Mouse (Mus musculus) heart, embryonic 14.5 days (tissue): ENCODE data around the gene Gm49380. TPM values are rescaled to one million over a fixed set of nuclear protein-coding genes. Genes with fewer than 3 reads are reported as not detected.

Experiments used
- ATAC-seq: fragments of 200-750 bp; cut with Nextera tagmentation; 2 replicates; pipeline ENCODE4 v1.8.0; 2017; ENCODE audit warnings: low read depth, moderate TSS enrichment; ENCODE audit not compliant: insufficient number of reproducible peaks, insufficient read depth, low FRiP score
- H3K27ac ChIP-seq, 2 experiments: fragments of 200-500 bp in 1 of 2; fragments of 300-500 bp in 1 of 2; sonication (generic) in 1 of 2; replicated peaks in 1 of 2; 2 replicates each; pipeline ENCODE4 v1.5.1; 2012 to 2014; ENCODE audit warnings: low read depth in 2 of 2, low read length in 2 of 2, control low read depth in 1 of 2, mild to moderate bottlenecking in 1 of 2, mixed read lengths in 1 of 2; ENCODE audit not compliant: control insufficient read depth in 1 of 2, insufficient read depth in 1 of 2
- H3K27me3 ChIP-seq: fragments of 300-500 bp; sonication (generic); 2 replicates; pipeline ENCODE4 v1.6.1; 2014; ENCODE audit warnings: mild to moderate bottlenecking, low read length, control low read depth; ENCODE audit not compliant: control insufficient read depth, insufficient read depth
- H3K36me3 ChIP-seq: fragments of 300-500 bp; sonication (generic); 2 replicates; pipeline ENCODE4 v1.6.1; 2014; ENCODE audit warnings: mild to moderate bottlenecking, control low read depth, low read length, mixed read lengths; ENCODE audit not compliant: control insufficient read depth, insufficient read depth
- H3K4me1 ChIP-seq, 2 experiments: fragments of 200-500 bp in 1 of 2; fragments of 300-500 bp in 1 of 2; sonication (generic) in 1 of 2; 2 replicates each; pipeline ENCODE4 v1.6.1; 2012 to 2014; ENCODE audit warnings: low read length in 2 of 2, control low read depth in 1 of 2, mixed read lengths in 1 of 2; ENCODE audit not compliant: control insufficient read depth in 2 of 2, insufficient read depth in 2 of 2
- H3K4me2 ChIP-seq: fragments of 300-500 bp; sonication (generic); 2 replicates; pipeline ENCODE4 v1.6.1; 2014; ENCODE audit warnings: mild to moderate bottlenecking, low read length
- H3K4me3 ChIP-seq, 2 experiments: fragments of 200-500 bp in 1 of 2; fragments of 300-500 bp in 1 of 2; sonication (generic) in 1 of 2; 2 replicates each; pipeline ENCODE4 v1.5.1; 2012 to 2014; ENCODE audit warnings: low read length in 2 of 2, mild to moderate bottlenecking in 2 of 2, control low read depth in 1 of 2, low read depth in 1 of 2, moderate library complexity in 1 of 2; ENCODE audit not compliant: control insufficient read depth in 1 of 2, insufficient read depth in 1 of 2
- H3K9ac ChIP-seq: fragments of 300-500 bp; sonication (generic); 2 replicates; pipeline ENCODE4 v1.6.1; 2014; ENCODE audit warnings: mild to moderate bottlenecking, low read length
- H3K9me3 ChIP-seq: fragments of 300-500 bp; sonication (generic); 2 replicates; pipeline ENCODE4 v1.6.1; 2016; ENCODE audit warnings: low read length, control low read depth; ENCODE audit not compliant: control insufficient read depth
- WGBS: fragments of 180-500 bp; shearing (Covaris S2); extraction: QIAGEN DNeasy Blood & Tissue Kit; methylation state at CpG from one replicate; pipeline ENCODE4 v1.1.7; 2014; 5-methylcytosine and 5-hydroxymethylcytosine counted together
- polyA plus RNA-seq: library from polyadenylated mRNA; unstranded; fragments of >200 nt; fragmentation: Nextera tagmentation; extraction: Ambion mirVana; gene quantifications from 2 replicates; pipeline ENCODE4 v1.2.1, GENCODE M21; 2014

Gm49380 gene
- polyA plus RNA-seq = 0.07 and 0.08 TPM in 2 replicates

DNA sequence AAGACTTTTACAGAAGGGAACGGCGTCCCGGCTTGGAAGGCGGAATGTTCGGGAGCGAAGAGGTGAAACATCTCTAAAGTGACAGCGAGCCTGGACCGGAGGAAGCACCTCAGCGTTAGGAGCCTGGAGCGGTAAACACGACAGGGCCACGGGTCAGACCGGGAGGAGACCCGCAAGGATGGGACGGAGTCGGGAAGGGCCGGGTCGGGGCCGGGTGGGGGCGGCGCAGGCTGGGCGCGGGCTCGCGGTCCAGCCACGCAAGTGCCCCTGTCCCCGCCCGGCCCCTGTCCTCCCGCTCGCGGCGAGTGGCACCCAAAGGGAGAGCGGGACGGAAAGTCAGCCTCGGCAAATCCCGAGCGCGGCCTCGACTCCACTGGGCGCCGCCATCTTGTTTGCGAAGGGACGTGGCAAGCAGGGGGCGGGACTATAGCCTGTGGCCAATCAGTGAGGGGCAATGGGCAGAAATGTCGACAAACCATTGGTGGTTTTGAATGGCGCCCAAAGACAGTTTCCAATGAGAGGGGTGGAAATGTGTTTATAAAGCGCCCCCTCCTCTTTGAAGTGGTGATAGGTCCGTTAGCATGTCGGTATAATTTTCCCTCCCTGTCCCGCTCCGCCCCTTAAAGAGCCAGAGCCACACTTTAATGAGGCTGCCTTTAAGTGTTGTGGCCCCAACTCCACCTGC is at the start of gene Gm49380, which contains the start of gene Rnf26:
Gene Gm49380 (minus strand): TSS at position 396 of the 685 bp plus-strand sequence.
Gene Rnf26 (minus strand): TSS at position 413 of the 685 bp plus-strand sequence.
- H3K4me2 ChIP-seq = peak within 1 kb of the TSS; percentile 59
- no peaks in the 10 kb centered on the region for H3K9me3 ChIP-seq
- H3K4me1 ChIP-seq = peaks cover 11 to 25% of the 10 kb centered on the region in 2 experiments; a peak in 3 of 4 replicates
- under 1% methylated on average over 46 of the region's 51 CpGs for WGBS
- peaks cover 14% of the 10 kb centered on the region for H3K36me3 ChIP-seq
- ATAC-seq = peak; percentile 94
- peak within 1 kb of the TSS; percentile 34 to 75; a peak in 3 of 4 replicates for H3K27ac ChIP-seq
- H3K4me3 ChIP-seq = peak within 1 kb of the TSS; percentile 59 to 86
- no peaks in the 10 kb centered on the region for H3K27me3 ChIP-seq
- H3K9ac ChIP-seq = peak within 1 kb of the TSS; percentile 91

DNA sequence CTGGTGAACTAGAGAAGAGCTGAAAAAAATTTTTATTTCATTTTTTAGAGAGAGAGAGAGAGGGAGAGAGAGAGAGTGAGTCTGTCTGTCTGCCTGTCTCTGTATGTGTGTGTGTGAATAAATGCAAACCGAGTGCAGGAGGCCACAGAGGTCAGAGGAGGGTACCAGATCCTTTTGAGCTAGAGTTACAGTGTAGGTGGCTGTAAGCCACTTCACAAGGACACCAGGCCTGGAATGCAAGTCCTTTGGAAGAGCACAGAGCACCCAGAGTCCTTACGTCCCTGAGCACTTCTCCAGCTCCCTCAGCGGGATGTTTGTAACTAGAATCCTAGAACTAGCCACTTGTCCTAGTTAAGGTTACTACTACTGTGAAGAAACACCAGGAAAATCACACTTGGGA is 46.6 kb upstream of the Gm49380 start:
- H3K4me2 ChIP-seq = no peak overlapping the region
- H3K36me3 ChIP-seq = peaks cover 85% of the 10 kb centered on the region
- no peak overlapping the region for H3K9ac ChIP-seq
- 0 out of 4 replicates have a peak overlapping the region, but pooled peaks of 1 of the 2 experiments have one; percentile 9 for H3K27ac ChIP-seq
- no peak for ATAC-seq
- H3K9me3 ChIP-seq = no peaks in the 10 kb centered on the region
- WGBS = 56% methylated on average over 3 of the region's 3 CpGs
- no peaks in the 10 kb centered on the region for H3K4me1 ChIP-seq
- no peaks in the 10 kb centered on the region for H3K27me3 ChIP-seq
- no peak overlapping the region for H3K4me3 ChIP-seq

DNA sequence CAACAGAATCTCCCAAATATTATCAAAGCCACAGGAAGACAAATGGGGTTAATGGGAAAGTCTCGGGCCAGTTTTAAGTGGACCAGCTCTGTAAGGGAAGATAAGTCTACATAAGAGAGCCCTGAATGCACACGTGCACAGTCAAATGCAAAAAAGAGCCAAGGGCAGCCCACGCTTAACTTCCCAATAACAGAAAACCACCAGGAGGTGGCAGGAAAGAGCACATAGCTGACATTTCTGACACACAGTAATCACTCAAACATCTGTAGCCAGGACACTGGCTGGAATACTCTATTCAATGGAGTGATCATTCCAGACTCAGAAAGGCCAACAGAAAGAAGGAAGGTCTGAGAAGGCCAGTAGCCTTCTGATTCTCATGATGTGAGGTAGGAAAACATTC is 34.0 kb upstream of the Gm49380 start:
- Histone ChIP-seq H3K4me1 (peaks cover 0 to 15% of the 10 kb centered on the region in 2 experiments; a peak in 2 of 4 replicates), H3K4me3 (no peak overlapping the region), H3K9me3 (no peaks in the 10 kb centered on the region), H3K27me3 (no peaks in the 10 kb centered on the region), H3K27ac (no peak overlapping the region), H3K36me3 (peaks cover 81% of the 10 kb centered on the region), H3K9ac (no peak overlapping the region), H3K4me2 (no peak overlapping the region)
- 18% methylated on average over 3 of the region's 3 CpGs for WGBS
- ATAC-seq = no peak

DNA sequence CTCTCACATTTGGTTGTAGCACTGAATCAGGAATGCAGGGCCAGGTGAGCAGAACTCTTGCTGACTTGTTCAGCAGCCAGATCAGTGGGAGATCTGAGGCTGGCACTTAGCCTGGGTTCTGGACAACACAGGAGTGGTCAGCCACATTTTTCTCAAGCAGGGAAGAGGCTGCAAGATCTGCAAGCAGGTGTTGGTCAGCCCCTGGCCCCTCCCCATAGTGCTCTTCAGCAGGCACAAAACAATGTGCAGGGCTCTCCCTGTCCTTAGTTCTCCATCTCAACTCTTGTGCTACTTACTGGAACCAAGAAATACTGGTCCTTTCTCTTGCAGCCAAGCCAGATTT is 31.4 kb upstream of the Gm49380 start:
- Histone ChIP-seq H3K27ac (0 out of 4 replicates have a peak overlapping the region, but pooled peaks of 1 of the 2 experiments have one; percentile 3), H3K4me1 (peaks cover 0 to 15% of the 10 kb centered on the region in 2 experiments; a peak in 2 of 4 replicates), H3K9ac (no peak overlapping the region), H3K9me3 (no peaks in the 10 kb centered on the region), H3K4me3 (no peak overlapping the region), H3K36me3 (peaks cover 82% of the 10 kb centered on the region), H3K4me2 (no peak overlapping the region), H3K27me3 (no peaks in the 10 kb centered on the region)
- ATAC-seq = no peak

DNA sequence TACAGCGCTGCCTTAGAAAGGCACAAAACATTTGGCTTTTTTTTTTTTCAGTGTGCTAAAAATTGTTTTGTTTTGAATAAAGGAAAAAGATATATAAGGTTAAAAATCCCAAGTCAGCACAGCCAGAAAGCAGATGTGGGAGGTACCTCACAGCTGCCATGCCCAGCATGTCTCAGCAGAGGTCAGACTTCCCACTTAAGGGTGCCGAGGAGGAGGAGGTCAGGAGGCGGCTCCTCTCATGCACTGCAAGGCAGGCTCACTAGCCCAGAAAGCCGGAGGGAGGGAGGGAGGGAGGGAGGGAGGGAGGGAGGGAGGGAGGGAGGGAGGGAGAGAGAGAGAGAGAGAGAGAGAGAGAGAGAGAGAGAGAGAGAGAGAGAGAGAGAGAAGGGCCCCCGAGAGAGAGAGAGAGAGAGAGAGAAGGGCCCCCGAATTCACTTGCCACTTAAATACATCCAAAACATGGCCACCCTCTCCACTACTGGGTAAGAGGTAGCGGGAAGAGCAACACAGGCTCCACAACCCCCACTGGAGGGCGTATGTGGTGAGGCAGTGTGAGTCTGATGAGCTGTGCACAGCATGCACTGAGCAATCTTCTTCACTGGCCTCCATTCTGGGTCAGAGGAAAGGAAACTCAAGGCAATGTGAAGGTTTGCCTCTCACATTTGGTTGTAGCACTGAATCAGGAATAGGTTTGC is 30.9 kb upstream of the Gm49380 start:
- no peak for ATAC-seq
- Histone ChIP-seq H3K27ac (0 out of 4 replicates have a peak overlapping the region, but pooled peaks of 1 of the 2 experiments have one; percentile 3), H3K4me3 (no peak overlapping the region), H3K9ac (no peak overlapping the region), H3K4me2 (no peak overlapping the region), H3K36me3 (peaks cover 82% of the 10 kb centered on the region), H3K4me1 (peaks cover 0 to 17% of the 10 kb centered on the region in 2 experiments; a peak in 2 of 4 replicates), H3K9me3 (no peaks in the 10 kb centered on the region), H3K27me3 (no peaks in the 10 kb centered on the region)
- WGBS = 23% methylated on average over 8 of the region's 8 CpGs

DNA sequence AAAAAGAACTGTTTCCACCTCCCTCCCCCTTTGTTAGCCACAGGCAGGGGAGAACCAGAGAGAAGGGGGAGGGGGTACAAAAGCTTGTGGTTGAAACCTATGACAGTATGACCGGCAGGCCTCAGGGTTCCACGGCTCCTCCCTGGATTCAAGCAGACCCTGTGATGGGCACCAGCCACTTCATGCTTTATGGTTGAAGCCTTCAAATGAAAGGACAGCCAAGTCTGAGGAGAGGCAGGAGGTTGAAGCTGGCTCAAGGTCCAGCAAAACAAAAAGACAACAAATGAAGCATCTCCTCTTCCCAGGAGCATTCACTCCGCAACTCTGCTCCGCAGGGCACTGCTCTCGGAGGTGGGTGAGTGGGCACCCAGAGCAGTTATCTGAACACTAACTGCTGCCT is 30.1 kb upstream of the Gm49380 start:
- Histone ChIP-seq H3K27me3 (no peaks in the 10 kb centered on the region), H3K4me2 (no peak overlapping the region), H3K36me3 (peaks cover 82% of the 10 kb centered on the region), H3K27ac (peak overlapping the region; percentile 10 to 18; a peak in 2 of 4 replicates), H3K9me3 (no peaks in the 10 kb centered on the region), H3K9ac (no peak overlapping the region), H3K4me1 (peaks cover 0 to 24% of the 10 kb centered on the region in 2 experiments; a peak in 2 of 4 replicates), H3K4me3 (no peak overlapping the region)
- WGBS = 70% methylated on average over 5 of the region's 5 CpGs
- no peak for ATAC-seq

DNA sequence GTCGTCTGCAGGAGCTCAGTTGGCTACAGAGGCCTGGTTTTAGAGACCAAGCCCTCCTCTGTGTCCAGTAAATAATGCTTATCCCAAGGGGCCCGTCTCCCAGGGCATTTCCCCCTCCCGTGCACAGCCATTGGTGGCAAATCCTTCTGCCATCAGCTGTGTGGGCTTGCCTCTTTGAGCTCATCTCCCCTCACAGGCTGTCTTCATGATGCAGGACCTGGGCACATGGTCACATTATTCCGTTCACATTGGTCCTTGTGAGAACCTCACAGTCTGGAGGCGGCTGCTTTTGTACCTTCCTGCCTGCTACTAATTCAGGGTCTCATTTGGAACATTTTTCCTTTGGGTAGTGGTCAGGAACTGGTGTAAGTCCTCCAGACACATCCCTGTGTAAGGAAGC is 28.7 kb upstream of the Gm49380 start:
- Histone ChIP-seq H3K27me3 (no peaks in the 10 kb centered on the region), H3K27ac (no peak overlapping the region), H3K4me2 (no peak overlapping the region), H3K4me3 (no peak overlapping the region), H3K36me3 (peaks cover 88% of the 10 kb centered on the region), H3K4me1 (peaks cover 0 to 24% of the 10 kb centered on the region in 2 experiments; a peak in 3 of 4 replicates), H3K9me3 (no peaks in the 10 kb centered on the region), H3K9ac (no peak overlapping the region)
- no peak for ATAC-seq
- 59% methylated on average over 5 of the region's 5 CpGs for WGBS
